Mouse (Mus musculus) urinary bladder, adult 18-20 months (tissue): Measurements from ENCODE around the gene Fads2.
A peak's percentile ranks its signal among the peaks of the same experiment; 100 is the strongest.
"Not testable (repeated sequence)": the region's sequence is repeated elsewhere in the genome, so short reads cannot be mapped to it uniquely, and the experiment has no call there.

ENCODE experiments used
- DNase-seq, 2 experiments: peaks; one replicate each; pipeline ENCODE4 v3.0.0; 2022; ENCODE audit warnings: low spot score in 2 of 2, mixed read lengths in 2 of 2

The Fads2 gene

DNA sequence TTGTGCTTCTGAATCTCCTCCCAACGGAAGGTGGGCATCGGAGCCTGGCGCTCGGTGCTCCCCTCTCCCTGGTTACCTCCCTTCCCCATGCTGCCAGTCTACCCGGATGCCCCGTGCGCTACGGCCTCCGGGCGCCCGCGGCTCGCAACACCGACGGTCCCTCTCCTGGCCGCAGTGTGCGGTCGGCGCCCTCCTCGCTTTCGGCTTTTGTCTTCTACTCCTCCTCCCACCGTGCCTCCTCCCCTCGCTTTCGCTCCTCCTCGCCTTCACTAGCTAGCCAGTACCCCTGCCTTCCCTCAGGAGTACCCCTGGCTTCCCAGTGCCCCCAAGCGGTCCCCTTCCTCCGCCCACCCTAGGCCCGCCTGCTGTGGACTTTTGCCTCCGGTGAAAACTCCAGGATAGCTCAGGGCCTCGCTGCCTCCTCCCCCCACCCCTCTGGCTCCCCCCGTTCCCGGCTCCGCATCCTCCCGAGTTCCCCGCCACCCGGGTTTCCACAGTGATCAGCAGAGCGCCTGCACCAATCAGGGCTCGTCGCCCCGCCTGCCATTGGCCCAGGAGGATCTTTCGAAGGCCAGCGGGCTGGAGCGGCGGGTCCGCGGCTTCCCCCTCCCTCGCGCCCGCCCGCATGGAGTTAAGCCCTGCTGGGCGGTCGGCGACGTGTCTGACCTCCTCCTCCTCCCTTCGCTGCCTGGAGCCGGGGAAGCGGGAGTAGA lies at the start of gene Fads2:
Gene Fads2, minus strand, starts transcription at position 406 of the 713 bp plus-strand sequence.
- DNase-seq, result peak; percentile 86 to 89

DNA sequence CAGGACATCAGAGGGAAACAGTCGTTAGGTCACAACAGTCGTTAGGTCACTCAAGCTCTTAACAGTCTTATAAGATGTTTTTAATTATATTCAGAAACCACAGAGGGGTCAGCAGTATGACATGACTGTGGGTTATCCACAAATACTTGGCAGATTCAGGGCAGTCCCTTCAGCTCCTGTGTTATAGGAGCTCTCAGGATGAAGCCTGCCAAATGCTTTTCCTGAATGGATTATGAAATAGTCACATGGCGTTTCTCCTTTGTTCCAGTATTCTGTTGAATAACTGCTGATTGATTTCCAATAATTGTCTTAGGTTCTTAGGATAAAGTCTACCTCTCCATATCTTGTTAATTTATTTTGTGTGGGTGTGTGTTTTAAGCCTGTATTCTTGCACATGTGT lies 47.6 kb upstream of the Fads2 start:
- no peak for DNase-seq

- no peak for DNase-seq
Measured at GRCm38 (mm10) chr19:10148555-10148954, 47.0 kb upstream of the Fads2 start.

GRCm38 (mm10) chr19:10144464-10144863 lies 42.9 kb upstream of the Fads2 start:
- DNase-seq, result no peak

GRCm38 (mm10) chr19:10143667-10144066 lies 42.1 kb upstream of the Fads2 start:
- no peak for DNase-seq

GRCm38 (mm10) chr19:10139736-10140135 lies 38.2 kb upstream of the Fads2 start:
- DNase-seq, result no peak

DNA sequence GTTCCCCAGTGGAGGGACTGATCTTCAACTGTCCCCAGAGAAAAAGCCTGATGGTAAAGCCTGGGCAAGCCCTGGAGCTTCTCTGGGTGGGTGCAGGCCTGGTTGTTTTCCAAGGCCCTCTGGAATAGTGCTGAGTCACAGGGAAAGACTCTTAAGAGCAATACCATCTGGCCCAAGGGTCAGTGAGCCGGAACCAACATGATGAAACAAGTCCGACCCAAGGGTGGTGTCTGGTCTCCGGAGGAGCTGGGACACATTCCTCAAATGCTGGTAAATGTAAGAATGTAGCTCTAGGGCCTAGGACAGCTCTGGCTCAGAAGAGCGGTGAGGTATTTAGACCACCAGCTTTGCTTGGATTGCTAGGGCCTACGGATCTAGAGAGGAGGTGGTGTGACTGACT lies 35.9 kb upstream of the Fads2 start:
- peak; percentile 49 to 67 for DNase-seq

DNA sequence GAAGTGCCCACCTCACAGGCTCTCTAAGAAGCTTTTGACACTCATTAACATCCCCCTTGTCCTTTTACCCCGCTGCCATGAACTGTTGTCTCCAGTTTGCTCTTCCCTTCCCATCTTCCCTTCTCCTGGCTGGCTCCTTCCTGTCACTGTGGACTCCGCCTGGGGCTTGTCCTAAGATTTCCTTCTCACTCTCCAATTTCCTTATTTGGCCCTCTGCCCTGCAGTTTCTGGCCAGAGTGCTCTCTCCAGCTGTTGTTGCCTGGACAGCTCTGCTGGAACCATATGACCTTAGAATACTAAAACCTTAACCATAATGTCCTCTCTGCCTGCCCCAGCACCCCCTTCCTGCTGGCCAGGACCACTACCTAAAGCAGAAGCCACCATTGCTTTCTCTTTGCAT lies 33.1 kb upstream of the Fads2 start:
- DNase-seq, result peak in 1 of 2 experiments; percentile 66

- DNase-seq, result not testable (repeated sequence)
Measured at GRCm38 (mm10) chr19:10129547-10129946, 28.0 kb upstream of the Fads2 start.

DNA sequence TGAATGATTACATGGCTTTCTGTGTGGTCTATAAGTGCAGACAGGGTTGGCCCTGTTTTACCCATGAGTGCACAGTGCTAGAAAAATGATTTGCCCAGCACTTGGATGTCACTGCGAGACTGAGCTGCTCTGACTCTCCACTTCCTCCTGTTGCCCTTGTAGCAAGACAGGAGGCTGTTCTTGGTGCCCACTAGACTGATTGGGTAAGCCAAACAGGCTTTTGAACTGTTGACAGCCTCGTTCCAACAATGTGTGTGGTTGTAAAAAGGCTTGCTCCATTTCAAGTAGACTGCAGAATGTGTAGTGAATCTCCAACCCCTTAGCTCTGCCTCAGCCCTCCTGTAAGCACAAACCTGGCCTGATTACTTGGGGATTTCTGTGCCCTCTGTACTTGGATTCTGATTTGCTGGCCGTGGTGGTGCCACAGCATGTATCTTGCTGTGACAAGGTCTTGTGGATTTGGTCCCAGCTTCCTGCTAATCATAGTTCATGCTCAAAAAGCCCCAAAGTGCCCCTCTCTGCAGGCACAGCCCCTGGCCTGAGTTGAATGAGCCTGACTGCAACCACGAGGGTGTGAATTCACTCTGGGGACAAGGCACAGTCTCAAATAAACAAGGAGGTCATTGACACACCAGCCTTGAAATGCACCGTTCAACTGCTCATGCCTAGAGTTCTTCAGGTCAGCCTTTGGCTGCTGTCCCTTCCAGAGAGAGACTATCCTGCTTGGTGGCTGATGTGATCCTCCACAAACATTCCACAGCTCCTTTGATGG lies 25.1 kb upstream of the Fads2 start:
- no peak for DNase-seq

GRCm38 (mm10) chr19:10123892-10124634 lies 22.5 kb upstream of the Fads2 start:
- no peak for DNase-seq

DNA sequence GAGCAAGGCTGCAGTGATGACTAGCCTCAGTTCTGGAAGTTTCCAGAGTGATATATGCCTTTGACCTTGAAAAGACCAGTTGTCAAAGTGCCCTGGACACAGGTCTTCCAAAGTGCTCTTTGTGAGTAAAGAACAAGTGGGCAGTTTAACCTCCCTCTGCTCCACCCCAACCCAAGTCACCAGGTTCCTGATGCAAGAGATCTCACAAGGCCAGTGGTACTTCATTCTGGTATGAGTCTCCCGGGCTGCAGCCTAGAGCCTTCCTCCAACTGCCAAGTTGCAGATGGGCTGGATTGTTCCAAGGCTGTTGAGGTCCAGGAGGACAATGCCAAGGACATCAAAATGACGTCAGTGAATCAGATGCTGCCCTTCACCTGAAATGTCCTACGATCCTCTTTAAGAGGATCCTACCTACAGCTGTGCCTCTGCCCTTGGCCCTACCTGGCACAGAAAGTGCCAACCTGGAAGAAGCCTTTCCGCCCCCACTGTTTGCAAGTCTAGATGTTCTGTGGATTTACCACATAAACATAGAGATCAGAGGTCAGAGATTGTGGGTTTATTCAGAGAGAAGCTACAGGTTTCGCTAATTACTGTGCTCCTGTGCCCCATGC lies 20.6 kb upstream of the Fads2 start:
- no peak for DNase-seq

DNA sequence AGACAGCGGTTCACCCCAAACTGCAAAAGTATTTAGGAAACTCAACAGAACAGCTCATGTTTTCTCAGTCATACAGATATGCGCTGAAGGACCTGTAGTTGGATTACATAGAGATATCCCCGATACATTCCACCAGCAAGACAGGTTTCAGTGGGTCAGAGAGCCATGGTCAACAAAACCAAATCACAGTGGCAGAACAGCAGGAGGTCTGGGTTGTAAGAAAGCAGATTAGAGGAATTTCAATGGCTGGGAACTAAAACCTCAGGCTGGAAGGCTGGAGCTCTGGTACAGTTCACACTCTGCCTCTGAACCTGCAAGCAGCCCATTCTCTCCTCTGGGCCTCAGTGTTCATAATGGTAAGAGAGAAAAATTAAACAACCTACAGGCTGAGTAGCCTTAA lies 15.1 kb upstream of the Fads2 start:
- no peak for DNase-seq

GRCm38 (mm10) chr19:10115373-10116158 lies 14.0 kb upstream of the Fads2 start:
- DNase-seq, result no peak

DNA sequence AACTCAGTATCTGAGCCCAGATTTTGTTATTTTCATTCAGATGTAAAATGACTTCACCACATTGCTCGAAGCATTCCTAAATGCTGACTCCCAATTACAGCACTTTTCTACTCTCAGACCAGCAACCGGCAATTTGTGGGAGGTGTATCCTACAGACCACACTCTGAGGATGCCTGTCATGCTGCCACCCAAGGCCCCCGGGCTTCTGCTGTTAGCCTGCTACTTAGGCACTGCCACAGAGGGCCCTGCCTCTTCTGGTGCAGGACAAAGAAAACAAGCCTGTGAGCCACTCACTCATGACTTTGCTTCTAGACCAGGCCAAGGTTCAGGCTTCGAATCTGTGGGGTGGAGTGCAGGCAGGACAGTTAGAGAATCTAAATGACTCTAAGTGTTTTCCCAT lies 11.4 kb upstream of the Fads2 start:
- no peak for DNase-seq

- no peak for DNase-seq
Measured at GRCm38 (mm10) chr19:10108666-10109065, 7.1 kb upstream of the Fads2 start.

DNA sequence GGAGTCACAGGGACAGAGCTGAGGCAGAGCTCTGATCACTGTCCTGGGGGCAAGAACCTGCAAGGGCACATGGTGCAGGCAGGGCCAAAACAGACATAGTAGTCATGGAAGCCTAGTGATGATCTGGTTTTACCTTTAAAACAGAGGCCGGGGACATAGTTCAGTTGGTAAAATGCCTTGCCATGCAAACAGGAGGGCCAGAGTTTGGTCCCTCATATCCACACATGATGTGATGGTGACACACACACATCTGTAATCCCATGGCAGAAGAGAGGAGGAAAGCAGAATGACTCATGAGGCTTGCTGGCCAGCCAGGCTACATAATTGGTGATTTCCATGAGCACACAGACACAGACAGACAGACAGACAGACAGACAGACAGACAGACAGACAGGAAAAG lies 6.6 kb upstream of the Fads2 start:
- no peak for DNase-seq

- no peak for DNase-seq
Measured at GRCm38 (mm10) chr19:10107051-10107611, 5.6 kb upstream of the Fads2 start.

DNA sequence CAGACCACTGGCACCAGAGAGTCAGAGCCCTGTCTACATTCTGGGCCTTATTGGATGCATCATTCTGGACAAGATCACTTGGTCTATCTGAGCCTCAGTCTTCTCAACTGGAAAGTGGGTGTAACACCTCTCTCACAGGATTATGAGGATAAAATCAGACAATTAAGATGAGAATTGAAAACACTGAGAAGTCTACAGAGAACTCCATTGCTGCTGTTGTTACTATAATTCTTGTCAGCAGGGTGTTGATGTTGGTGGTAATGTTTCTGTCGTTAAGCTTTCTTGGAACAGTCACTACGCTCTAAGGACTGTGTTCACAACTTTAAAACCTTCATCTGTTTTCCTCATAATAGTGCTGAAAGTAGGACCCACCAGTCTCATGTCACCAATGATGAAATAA lies 5.1 kb upstream of the Fads2 start:
- no peak for DNase-seq

- DNase-seq, result no peak
Measured at GRCm38 (mm10) chr19:10105034-10105493, 3.5 kb upstream of the Fads2 start.

GRCm38 (mm10) chr19:10104234-10104633 lies 2.7 kb upstream of the Fads2 start:
- DNase-seq, result no peak
